Mouse (Mus musculus) neural tube, embryonic 11.5 days (tissue): ENCODE measurements at regions not wholly inside any gene's neighbourhood (a gene's known extent, or its start where the extent isn't known, plus 50 kb on each side); places are given as distances from the start of the nearest gene placed in this dataset.

Experiments
- ATAC-seq: fragments of 200-750 bp; cut with Nextera tagmentation; 2 replicates; pipeline ENCODE4 v1.8.0; 2017; ENCODE audit warnings: moderate number of reproducible peaks, mild to moderate bottlenecking, moderate TSS enrichment, moderate library complexity; ENCODE audit not compliant: insufficient read depth, low FRiP score, low TSS enrichment
- DNase-seq: peaks from one replicate; pipeline ENCODE4 v3.0.0-alpha.2; 2015; ENCODE audit warnings: low spot score
- H3K27ac ChIP-seq: fragments of 300-500 bp; sonication (generic); 2 replicates; pipeline ENCODE4 v1.5.1; 2014; ENCODE audit warnings: low read depth, mild to moderate bottlenecking, low read length
- H3K27me3 ChIP-seq: fragments of 300-500 bp; sonication (generic); 2 replicates; pipeline ENCODE4 v1.6.1; 2014; ENCODE audit warnings: mild to moderate bottlenecking, low read length, mixed read lengths; ENCODE audit not compliant: control insufficient read depth, insufficient read depth
- H3K36me3 ChIP-seq: fragments of 300-500 bp; sonication (generic); 2 replicates; pipeline ENCODE4 v1.6.1; 2014; ENCODE audit warnings: mild to moderate bottlenecking, low read length, moderate library complexity, mixed read lengths; ENCODE audit not compliant: control insufficient read depth, insufficient read depth
- H3K4me1 ChIP-seq: fragments of 300-500 bp; sonication (generic); 2 replicates; pipeline ENCODE4 v1.6.1; 2014; ENCODE audit warnings: low read length, mixed read lengths; ENCODE audit not compliant: control insufficient read depth, insufficient read depth
- H3K4me2 ChIP-seq: fragments of 300-500 bp; sonication (generic); 2 replicates; pipeline ENCODE4 v1.6.1; 2014; ENCODE audit warnings: low read depth, mild to moderate bottlenecking, moderate library complexity
- H3K4me3 ChIP-seq: fragments of 300-500 bp; sonication (generic); 2 replicates; pipeline ENCODE4 v1.5.1; 2014; ENCODE audit warnings: low read depth, low read length
- H3K9ac ChIP-seq: fragments of 300-500 bp; sonication (generic); 2 replicates; pipeline ENCODE4 v1.6.1; 2014; ENCODE audit warnings: mild to moderate bottlenecking, low read length
- H3K9me3 ChIP-seq: fragments of 300-500 bp; sonication (generic); 2 replicates; pipeline ENCODE4 v1.6.1; 2016; ENCODE audit warnings: low read length; ENCODE audit not compliant: control insufficient read depth
- WGBS: fragments of 180-500 bp; shearing (Covaris S2); extraction: QIAGEN DNeasy Blood & Tissue Kit; methylation state at CpG from one replicate; pipeline ENCODE4 v1.1.7; 2014; 5-methylcytosine and 5-hydroxymethylcytosine counted together

DNA sequence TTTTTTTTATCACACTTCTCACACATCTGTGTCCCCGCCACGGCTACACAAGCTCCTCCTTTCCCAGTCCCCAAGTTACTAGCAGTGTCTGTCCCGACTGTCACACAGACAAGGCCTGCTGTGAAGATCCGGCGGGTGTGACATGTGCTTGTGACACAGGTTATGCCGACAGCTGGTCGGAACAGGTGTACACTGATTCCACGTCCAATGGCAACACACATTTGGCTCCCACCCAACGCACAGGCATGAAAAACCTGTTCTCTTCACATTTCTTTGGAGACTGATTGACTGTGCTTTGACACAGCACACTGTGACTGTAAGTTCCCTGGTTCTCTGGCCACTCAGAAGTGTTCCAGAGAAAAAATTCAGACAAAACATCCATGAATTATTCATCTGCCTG is 281.4 kb downstream of the En1 start:
- H3K27ac ChIP-seq = no peak overlapping the region
- no peak for DNase-seq

DNA sequence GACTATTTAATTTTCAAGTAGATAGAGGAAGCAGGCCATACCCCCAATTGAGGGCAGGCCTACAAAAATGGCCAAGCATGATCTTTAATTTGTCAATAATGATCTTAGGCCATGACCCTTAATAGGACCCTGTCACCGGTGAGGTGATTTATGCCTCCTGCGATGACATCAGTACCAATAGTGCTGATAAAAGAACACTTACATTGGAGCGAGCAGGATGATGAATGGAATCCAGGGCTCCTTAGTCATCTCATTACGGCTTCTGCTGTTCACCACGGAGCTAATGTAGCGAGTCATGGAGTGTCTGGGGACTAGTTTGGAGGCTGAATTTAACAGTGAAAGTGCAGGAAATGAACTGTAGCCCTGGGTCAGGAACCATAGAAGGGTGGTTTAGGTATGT is 308.6 kb downstream of the En1 start:
- no peaks in the 10 kb centered on the region for H3K4me1 ChIP-seq
- H3K27ac ChIP-seq = no peak overlapping the region
- ATAC-seq = peak; percentile 57
- no peak overlapping the region for H3K9ac ChIP-seq
- 46% methylated on average over 6 of the region's 6 CpGs for WGBS
- H3K4me3 ChIP-seq = no peak overlapping the region
- H3K4me2 ChIP-seq = no peak overlapping the region
- peak; percentile 54 for DNase-seq
- H3K36me3 ChIP-seq = no peaks in the 10 kb centered on the region
- H3K9me3 ChIP-seq = no peaks in the 10 kb centered on the region
- H3K27me3 ChIP-seq = no peaks in the 10 kb centered on the region

More for the DNA sequence above, 281.4 kb downstream of the En1 start:
- Histone ChIP-seq H3K4me3 (no peak overlapping the region), H3K4me2 (no peak overlapping the region), H3K36me3 (no peaks in the 10 kb centered on the region), H3K9ac (no peak overlapping the region), H3K27me3 (no peaks in the 10 kb centered on the region), H3K4me1 (no peaks in the 10 kb centered on the region), H3K9me3 (no peaks in the 10 kb centered on the region)
- 66% methylated on average over 9 of the region's 9 CpGs for WGBS
- ATAC-seq = 0 out of 2 replicates have a peak, but pooled peaks have one; percentile 38

DNA sequence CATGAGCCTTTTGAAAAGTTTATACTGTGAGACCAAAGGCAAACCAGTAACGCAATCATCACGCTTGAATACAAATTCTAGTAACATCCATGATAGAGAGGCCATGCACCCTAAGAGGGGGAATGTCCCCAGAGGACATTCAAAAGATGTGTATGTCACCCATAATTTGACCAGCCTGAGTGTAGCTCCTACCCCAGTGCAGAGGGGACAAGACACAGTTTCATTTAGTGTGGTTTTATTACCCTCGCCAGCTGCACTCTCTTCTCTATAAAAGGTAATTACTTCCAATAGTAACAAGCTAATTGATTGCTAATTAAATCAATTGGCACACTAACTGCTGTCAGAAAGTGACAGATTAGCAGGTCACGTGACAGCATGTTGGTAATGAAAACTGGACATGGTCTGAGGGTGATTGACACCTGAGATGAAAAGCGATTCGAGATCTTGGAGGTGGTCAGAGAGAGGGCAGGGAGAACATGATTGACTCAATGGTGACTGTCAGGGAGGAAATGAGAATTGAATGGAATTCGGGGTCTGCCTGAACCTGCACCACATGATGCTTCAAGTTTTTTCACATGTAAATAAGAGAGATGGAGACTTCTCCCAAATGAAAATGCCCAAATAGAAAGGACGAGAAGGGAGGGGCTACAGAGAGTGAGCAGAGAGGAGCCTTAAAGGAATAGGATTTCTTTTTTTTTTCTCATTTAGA is 309.9 kb downstream of the En1 start:
- H3K27me3 ChIP-seq = no peaks in the 10 kb centered on the region
- no peaks in the 10 kb centered on the region for H3K36me3 ChIP-seq
- H3K27ac ChIP-seq = no peak overlapping the region
- peak; percentile 68 for ATAC-seq
- WGBS = 32% methylated on average over 8 of the region's 8 CpGs
- no peaks in the 10 kb centered on the region for H3K9me3 ChIP-seq
- no peak overlapping the region for H3K4me3 ChIP-seq
- H3K4me1 ChIP-seq = no peaks in the 10 kb centered on the region
- no peak overlapping the region for H3K9ac ChIP-seq
- no peak overlapping the region for H3K4me2 ChIP-seq
- peak; percentile 14 for DNase-seq

DNA sequence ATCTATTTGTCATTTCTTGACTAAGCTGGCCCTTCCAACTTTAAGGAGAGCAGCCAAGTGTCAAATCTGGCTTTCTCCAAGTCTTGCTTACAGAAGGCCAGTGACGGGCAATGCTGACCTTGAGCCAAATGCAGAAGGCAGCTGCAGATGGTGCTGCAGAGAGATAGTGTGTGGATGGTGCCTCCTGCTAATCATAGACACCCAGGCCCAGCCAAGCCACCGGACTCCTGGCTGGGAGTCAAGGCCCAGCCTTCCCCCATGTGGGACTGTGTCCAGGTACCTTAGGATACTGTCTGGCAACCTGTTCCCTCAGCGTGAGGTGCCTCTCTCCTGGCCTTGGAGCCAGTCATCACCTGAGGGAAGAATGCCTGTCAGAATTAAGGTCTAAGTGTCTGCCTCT is 319.3 kb downstream of the En1 start:
- ATAC-seq (no peak), DNase-seq (no peak)
- H3K36me3 ChIP-seq = no peaks in the 10 kb centered on the region
- no peaks in the 10 kb centered on the region for H3K9me3 ChIP-seq
- 77% methylated on average over 3 of the region's 3 CpGs for WGBS
- H3K4me2 ChIP-seq = no peak overlapping the region
- H3K27me3 ChIP-seq = no peaks in the 10 kb centered on the region
- no peak overlapping the region for H3K9ac ChIP-seq
- H3K27ac ChIP-seq = no peak overlapping the region
- no peak overlapping the region for H3K4me3 ChIP-seq
- H3K4me1 ChIP-seq = no peaks in the 10 kb centered on the region

DNA sequence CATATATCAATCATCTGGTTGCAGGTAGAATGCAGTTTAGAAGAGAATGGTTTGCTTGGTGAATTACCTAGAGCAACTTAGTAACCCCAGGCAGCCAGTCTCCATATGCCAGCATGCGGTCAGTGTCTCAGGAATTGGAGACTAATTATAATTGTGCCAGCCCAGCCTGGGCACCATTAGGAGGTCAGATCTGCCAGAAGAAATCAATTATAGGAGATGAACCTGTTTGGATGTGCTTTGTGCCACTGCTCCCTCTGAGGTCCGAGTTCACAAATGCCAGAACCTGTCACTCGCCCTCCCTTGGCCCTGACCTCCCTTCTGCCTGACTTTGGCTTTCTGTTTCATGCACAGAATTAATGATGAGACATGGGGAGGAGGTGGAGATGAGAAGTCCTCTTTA is 323.1 kb downstream of the En1 start:
- DNase-seq (no peak), ATAC-seq (no peak)
- no peak overlapping the region for H3K9ac ChIP-seq
- no peak overlapping the region for H3K4me2 ChIP-seq
- no peaks in the 10 kb centered on the region for H3K36me3 ChIP-seq
- H3K27ac ChIP-seq = no peak overlapping the region
- no peak overlapping the region for H3K4me3 ChIP-seq
- H3K4me1 ChIP-seq = no peaks in the 10 kb centered on the region
- 76% methylated on average over 3 of the region's 3 CpGs for WGBS
- H3K9me3 ChIP-seq = no peaks in the 10 kb centered on the region
- no peaks in the 10 kb centered on the region for H3K27me3 ChIP-seq

DNA sequence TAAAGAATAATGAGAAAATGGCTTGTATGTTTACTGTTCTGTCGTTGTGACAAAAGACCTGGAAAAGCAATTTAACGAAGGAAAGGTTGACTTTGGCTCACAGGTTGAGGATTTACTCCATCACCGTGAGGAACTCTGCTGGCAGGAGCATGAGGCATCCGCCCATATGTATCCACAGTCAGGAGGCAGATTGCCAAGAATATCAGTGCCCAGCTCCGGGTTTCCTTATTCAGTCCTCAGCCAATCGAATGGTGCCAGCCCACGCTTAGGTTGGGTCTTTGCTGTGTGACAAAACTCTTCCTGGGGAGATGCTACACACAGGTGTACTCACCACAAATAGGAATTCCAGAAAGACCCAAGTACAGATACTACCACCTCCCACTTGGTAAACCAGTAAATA is 327.9 kb downstream of the En1 start:
- Histone ChIP-seq H3K27ac (no peak overlapping the region), H3K9ac (no peak overlapping the region), H3K4me1 (no peaks in the 10 kb centered on the region), H3K9me3 (no peaks in the 10 kb centered on the region), H3K36me3 (no peaks in the 10 kb centered on the region), H3K27me3 (no peaks in the 10 kb centered on the region), H3K4me3 (no peak overlapping the region), H3K4me2 (no peak overlapping the region)
- 89% methylated on average over 7 of the region's 7 CpGs for WGBS
- ATAC-seq = no peak
- no peak for DNase-seq

DNA sequence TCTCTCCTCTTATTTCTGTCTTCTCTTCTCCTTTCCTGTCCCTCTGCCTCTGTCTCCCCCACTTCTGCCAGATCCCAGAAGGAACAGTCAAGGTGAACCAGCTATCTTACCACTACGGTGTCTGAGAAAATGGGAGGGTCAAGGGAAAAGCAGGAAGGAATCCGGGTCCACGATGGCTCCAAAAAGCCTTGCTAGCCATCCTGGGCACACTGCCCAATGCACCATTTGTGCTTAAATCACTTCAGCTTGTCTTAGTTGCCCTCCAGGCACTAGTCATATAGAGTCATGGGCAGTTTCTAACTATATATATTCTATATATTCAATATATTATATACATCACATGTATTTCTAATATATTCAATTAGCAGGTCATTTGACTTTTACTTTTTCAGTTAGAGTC is 333.1 kb downstream of the En1 start:
- no peak overlapping the region for H3K9ac ChIP-seq
- H3K9me3 ChIP-seq = no peaks in the 10 kb centered on the region
- no peaks in the 10 kb centered on the region for H3K27me3 ChIP-seq
- H3K27ac ChIP-seq = no peak overlapping the region
- 91% methylated on average over 3 of the region's 3 CpGs for WGBS
- H3K4me3 ChIP-seq = no peak overlapping the region
- no peak for DNase-seq
- no peaks in the 10 kb centered on the region for H3K4me1 ChIP-seq
- H3K36me3 ChIP-seq = no peaks in the 10 kb centered on the region
- no peak for ATAC-seq
- H3K4me2 ChIP-seq = no peak overlapping the region

DNA sequence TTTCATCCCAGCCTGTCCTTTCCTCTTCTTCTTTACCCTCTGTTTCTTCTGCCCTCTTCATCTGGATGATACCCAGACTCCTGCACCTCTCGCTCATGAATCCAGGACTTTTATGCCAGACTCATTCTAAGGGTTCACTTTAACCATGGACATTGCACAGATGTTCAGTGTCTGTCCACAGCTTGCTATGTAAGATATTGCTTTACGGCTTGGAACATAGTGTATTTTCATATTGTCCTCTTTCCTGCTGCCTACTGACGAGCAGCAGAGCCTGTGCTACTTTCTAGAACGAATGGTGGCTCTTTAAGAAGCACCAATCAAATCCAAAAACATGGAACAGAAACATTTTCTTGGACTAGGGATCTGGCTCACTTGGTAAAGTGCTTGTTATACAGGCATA is 341.5 kb downstream of the En1 start:
- DNase-seq = no peak
- Histone ChIP-seq H3K27ac (no peak overlapping the region), H3K4me3 (no peak overlapping the region), H3K9ac (no peak overlapping the region), H3K36me3 (no peaks in the 10 kb centered on the region), H3K4me1 (no peaks in the 10 kb centered on the region), H3K27me3 (no peaks in the 10 kb centered on the region), H3K4me2 (no peak overlapping the region), H3K9me3 (no peaks in the 10 kb centered on the region)
- 89% methylated on average over 4 of the region's 4 CpGs for WGBS
- no peak for ATAC-seq

DNA sequence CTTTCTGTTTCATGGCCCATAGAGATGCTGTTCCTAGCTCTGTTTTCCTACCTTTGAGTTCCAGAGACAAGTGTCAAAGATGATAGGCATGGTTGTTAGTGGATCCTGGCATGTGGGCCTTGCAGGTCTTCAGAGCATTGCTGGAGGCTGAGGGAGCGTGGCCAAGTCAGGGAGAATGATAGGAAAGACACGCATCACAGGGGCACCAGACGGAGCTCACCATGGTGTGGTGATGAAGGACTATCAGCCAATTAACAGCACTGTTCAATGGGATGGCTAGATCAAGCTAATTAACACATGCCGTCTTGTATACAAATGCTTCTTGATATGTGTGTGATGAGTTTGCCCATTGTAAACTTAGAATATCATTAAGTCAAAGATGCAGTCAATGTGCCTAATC is 344.1 kb downstream of the En1 start:
- Histone ChIP-seq H3K27ac (no peak overlapping the region), H3K27me3 (no peaks in the 10 kb centered on the region), H3K36me3 (no peaks in the 10 kb centered on the region), H3K4me2 (no peak overlapping the region), H3K4me1 (no peaks in the 10 kb centered on the region), H3K4me3 (no peak overlapping the region), H3K9me3 (no peaks in the 10 kb centered on the region), H3K9ac (no peak overlapping the region)
- DNase-seq (no peak), ATAC-seq (no peak)
- WGBS = 87% methylated on average over 4 of the region's 4 CpGs
